Comparison of ENCODE assay signal across 15 mouse cellular contexts in genomic region chr2:92920709-92921108, GRCm38 (mm10). TPM values are rescaled to one million over a fixed set of nuclear protein-coding genes. Genes with fewer than 3 reads are reported as not detected.
DNase-seq lines count a peak whose midpoint lies in the region; ATAC-seq and TF ChIP-seq lines count a peak whose summit lies in the region.
"Had no signal": no experiment of that assay in that cellular context is flagged by ENCODE, and none has a peak within 500 bp of the region (broad histone marks: within the 10 kb centered on the region; RNA-seq: fewer than 3 reads in every experiment).

No protein-coding gene starts in this region.

- no peaks in the 10 kb centered on the region for H3K9me3 ChIP-seq in forebrain, embryonic 16.5 days (ENCODE audit: control insufficient read depth, low read length)
- no peaks in the 10 kb centered on the region for H3K9me3 ChIP-seq in hindbrain, embryonic 15.5 days
- H3K9me3 ChIP-seq in neural tube, embryonic 15.5 days (replicated peaks): no peaks in the 10 kb centered on the region
- H3K9me3 ChIP-seq: embryonic facial prominence, embryonic 12.5 days; heart, embryonic 13.5 days had no signal

- no peaks in the 10 kb centered on the region for H3K36me3 ChIP-seq in forebrain, embryonic 16.5 days (ENCODE audit: control insufficient read depth, insufficient read depth)
- no peaks in the 10 kb centered on the region for H3K36me3 ChIP-seq in hindbrain, embryonic 15.5 days
- no peaks in the 10 kb centered on the region for H3K36me3 ChIP-seq in neural tube, embryonic 15.5 days
- H3K36me3 ChIP-seq: embryonic facial prominence, embryonic 12.5 days; heart, embryonic 13.5 days had no signal

- intact Hi-C loops in left cerebral cortex, adult 2 months (cut with DNase I): no loop called here
- intact Hi-C loops in left cerebral cortex, postnatal 36 days (cut with DNase I): no loop called here

- H3K27ac ChIP-seq in left cerebral cortex, adult 2 months: peak overlapping the region; percentile 55; the same call in 1 of the 2 replicates
- 0 out of 2 replicates have a peak overlapping the region, but pooled peaks have one; percentile 44 for H3K27ac ChIP-seq in forebrain, embryonic 16.5 days (ENCODE audit: low read length)
- peak overlapping the region; percentile 64 for H3K27ac ChIP-seq in hindbrain, embryonic 15.5 days (replicated peaks)
- no peak overlapping the region for H3K27ac ChIP-seq in neural tube, embryonic 15.5 days (replicated peaks)
- H3K27ac ChIP-seq: embryonic facial prominence, embryonic 12.5 days; heart, embryonic 13.5 days; liver, embryonic 14.5 days had no signal

- DNase-seq in left cerebral cortex, adult 2 months (ENCODE audit: extremely low spot score in 1 of 2, low spot score in 2 of 2): no peak
- DNase-seq in left cerebral cortex, postnatal 36 days (ENCODE audit: low spot score in 2 of 2): no peak
- DNase-seq in natural killer cell, adult 2 months (ENCODE audit: low spot score in 2 of 2): no peak
- DNase-seq in adipocyte (ENCODE audit: low spot score): no peak
- DNase-seq: cerebellum, adult 9-11 months; lung, postnatal 10 days; thymus, postnatal 14 days had no signal

- peak; percentile 90 for ATAC-seq in forebrain, embryonic 16.5 days
- peak; percentile 71 for ATAC-seq in hindbrain, embryonic 15.5 days (ENCODE audit: low FRiP score, low read depth)
- peak; percentile 72 for ATAC-seq in neural tube, embryonic 15.5 days (ENCODE audit: low FRiP score)
- ATAC-seq: activated CD4-positive, CD25-positive, alpha-beta regulatory T cell, adult 4 months had no signal

- no peaks in the 10 kb centered on the region for H3K27me3 ChIP-seq in forebrain, embryonic 16.5 days (replicated peaks; ENCODE audit: control insufficient read depth, insufficient read depth, low read length)
- H3K27me3 ChIP-seq in hindbrain, embryonic 15.5 days: no peaks in the 10 kb centered on the region
- 0 out of 2 replicates have a peak, but pooled peaks cover 3% of the 10 kb centered on the region for H3K27me3 ChIP-seq in neural tube, embryonic 15.5 days (replicated peaks)

- TF ChIP-seq CTCF in left cerebral cortex, adult 2 months (IDR thresholded peaks at IDR 0.05): no peak

- 34% methylated on average over 4 of the region's 4 CpGs for WGBS in forebrain, embryonic 16.5 days
- 31% methylated on average over 4 of the region's 4 CpGs for WGBS in hindbrain, embryonic 15.5 days
- WGBS in neural tube, embryonic 15.5 days: 36% methylated on average over 4 of the region's 4 CpGs

- H3K9ac ChIP-seq in forebrain, embryonic 16.5 days (replicated peaks; ENCODE audit: low read depth, low read length): no peak overlapping the region
- no peak overlapping the region for H3K9ac ChIP-seq in hindbrain, embryonic 15.5 days
- no peak overlapping the region for H3K9ac ChIP-seq in neural tube, embryonic 15.5 days (replicated peaks)
- H3K9ac ChIP-seq: embryonic facial prominence, embryonic 12.5 days; heart, embryonic 13.5 days; liver, embryonic 14.5 days had no signal

- no peak overlapping the region for H3K4me2 ChIP-seq in forebrain, embryonic 16.5 days (ENCODE audit: low read length)
- no peak overlapping the region for H3K4me2 ChIP-seq in hindbrain, embryonic 15.5 days
- no peak overlapping the region for H3K4me2 ChIP-seq in neural tube, embryonic 15.5 days
- H3K4me2 ChIP-seq: embryonic facial prominence, embryonic 12.5 days; heart, embryonic 13.5 days had no signal

- H3K4me1 ChIP-seq in forebrain, embryonic 16.5 days (replicated peaks; ENCODE audit: control insufficient read depth, insufficient read depth, low read length): peaks cover 32% of the 10 kb centered on the region
- peaks cover 43% of the 10 kb centered on the region for H3K4me1 ChIP-seq in hindbrain, embryonic 15.5 days (replicated peaks)
- H3K4me1 ChIP-seq in neural tube, embryonic 15.5 days: peaks cover 51% of the 10 kb centered on the region

- no peak overlapping the region for H3K4me3 ChIP-seq in left cerebral cortex, adult 2 months
- H3K4me3 ChIP-seq in forebrain, embryonic 16.5 days (replicated peaks; ENCODE audit: low read length): no peak overlapping the region
- no peak overlapping the region for H3K4me3 ChIP-seq in hindbrain, embryonic 15.5 days
- no peak overlapping the region for H3K4me3 ChIP-seq in neural tube, embryonic 15.5 days (replicated peaks)
- H3K4me3 ChIP-seq: embryonic facial prominence, embryonic 12.5 days; heart, embryonic 13.5 days had no signal

RNA-seq across cellular contexts. Expression of gene Syt13, which starts 5.8 kb away (rescaled TPM):
- total RNA-seq in left cerebral cortex, adult 2 months (2021): 100 to 1,000 TPM; 190 to 210 TPM
- total RNA-seq in left cerebral cortex, postnatal 36 days (2021): 100 to 1,000 TPM; 174 to 218 TPM
- 11.5 and 24.0 TPM in 2 replicates for polyA plus RNA-seq in forebrain, embryonic 16.5 days (2015; fragmentation: Nextera tagmentation; extraction: Ambion mirVana)
- 46.5 and 49.9 TPM in 2 replicates for polyA plus RNA-seq in hindbrain, embryonic 15.5 days (2015; fragmentation: Nextera tagmentation; extraction: Ambion mirVana)
- 43.6 and 46.0 TPM in 2 replicates for polyA plus RNA-seq in neural tube, embryonic 15.5 days (2015; fragmentation: Nextera tagmentation; extraction: Ambion mirVana)
- total RNA-seq: hematopoietic stem cell, adult 5-6 weeks had no signal
- polyA plus RNA-seq: activated CD4-positive, CD25-positive, alpha-beta regulatory T cell, adult 4 months had no signal
